Mouse (Mus musculus) testis, postnatal 10 days (tissue): ENCODE measurements at regions not wholly inside any gene's neighbourhood (a gene's known extent, or its start where the extent isn't known, plus 50 kb on each side); places are given as distances from the start of the nearest gene placed in this dataset.
"Not testable (repeated sequence)": the region's sequence is repeated elsewhere in the genome, so short reads cannot be mapped to it uniquely, and the experiment has no call there.

Source experiments
- DNase-seq: peaks from one replicate; pipeline ENCODE4 v3.0.0; 2021; ENCODE audit warnings: low spot score

GRCm38 (mm10) chr2:84042793-84043192, 52.4 kb downstream of the Gm13691 start:
- DNase-seq: no peak

GRCm38 (mm10) chr2:84048398-84049140, 58.2 kb downstream of the Gm13691 start:
- no peak for DNase-seq

DNA sequence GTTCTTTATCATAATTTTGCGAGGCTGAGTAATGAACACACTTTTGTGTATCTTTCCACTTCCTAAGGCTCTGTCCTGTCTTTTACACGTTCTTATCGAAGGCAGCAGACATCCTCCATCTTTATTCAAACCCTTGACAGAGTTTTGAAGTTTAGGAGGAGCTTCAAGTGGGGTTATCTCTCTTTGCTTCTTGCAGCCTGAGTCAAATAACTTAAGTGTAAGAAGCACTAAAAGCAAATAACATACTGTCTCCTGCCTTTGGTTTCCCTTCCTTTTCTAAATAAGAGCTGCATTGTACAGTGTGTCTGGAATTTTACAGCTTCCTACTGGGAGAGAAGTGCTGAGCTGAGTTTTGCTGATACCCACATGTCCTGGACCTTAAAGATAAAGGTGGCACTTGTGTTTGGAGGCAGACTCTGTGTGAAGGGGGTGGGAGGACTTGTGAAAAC, 61.6 kb downstream of the Gm13691 start:
- DNase-seq: no peak

- DNase-seq: no peak
These were observed 68.9 kb downstream of the Gm13691 start for GRCm38 (mm10) chr2:84059246-84059645.

DNA sequence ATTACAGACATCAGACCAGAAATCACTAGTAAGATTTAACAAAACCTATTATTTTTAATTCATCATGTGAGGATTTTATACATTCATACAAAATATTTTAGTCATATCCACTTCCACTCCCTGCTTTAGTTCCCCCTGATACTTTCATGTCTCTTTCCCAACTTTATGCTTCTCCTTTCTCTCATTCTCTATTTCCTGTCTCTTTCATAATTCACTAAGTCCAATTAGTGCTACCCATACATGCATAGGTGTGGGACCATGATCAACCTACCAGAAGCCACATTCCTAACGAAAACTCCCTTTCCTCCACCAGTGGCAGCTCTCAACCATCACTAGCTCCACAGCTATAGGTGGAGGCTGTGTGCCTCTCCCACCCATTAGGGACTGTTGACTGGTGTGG, 70.9 kb downstream of the Gm13691 start:
- no peak for DNase-seq

GRCm38 (mm10) chr2:84064371-84064770, 74.0 kb downstream of the Gm13691 start:
- DNase-seq: no peak

GRCm38 (mm10) chr2:84065061-84065460, 74.7 kb downstream of the Gm13691 start:
- no peak for DNase-seq

DNA sequence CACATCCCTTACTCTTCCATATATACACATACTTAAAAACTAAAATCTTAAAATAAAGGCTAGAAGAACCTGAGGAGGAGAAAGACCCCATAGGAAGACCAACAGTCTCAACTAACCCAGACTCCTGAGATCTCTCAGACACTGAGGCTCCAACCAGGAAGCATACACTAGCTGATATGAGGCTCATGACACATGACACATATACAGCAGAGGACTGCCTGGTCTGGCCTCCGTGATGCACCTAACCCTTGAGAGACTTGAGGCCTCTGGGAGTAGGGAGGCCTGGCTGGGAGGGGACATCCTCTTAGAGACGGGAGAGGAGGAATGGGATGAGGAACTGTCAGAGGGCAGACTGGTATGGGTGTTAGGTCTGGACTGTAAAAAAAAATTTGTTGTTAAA, 75.4 kb downstream of the Gm13691 start:
- DNase-seq: no peak

- no peak for DNase-seq
These were observed 75.9 kb downstream of the Gm13691 start for GRCm38 (mm10) chr2:84066151-84066693.

DNA sequence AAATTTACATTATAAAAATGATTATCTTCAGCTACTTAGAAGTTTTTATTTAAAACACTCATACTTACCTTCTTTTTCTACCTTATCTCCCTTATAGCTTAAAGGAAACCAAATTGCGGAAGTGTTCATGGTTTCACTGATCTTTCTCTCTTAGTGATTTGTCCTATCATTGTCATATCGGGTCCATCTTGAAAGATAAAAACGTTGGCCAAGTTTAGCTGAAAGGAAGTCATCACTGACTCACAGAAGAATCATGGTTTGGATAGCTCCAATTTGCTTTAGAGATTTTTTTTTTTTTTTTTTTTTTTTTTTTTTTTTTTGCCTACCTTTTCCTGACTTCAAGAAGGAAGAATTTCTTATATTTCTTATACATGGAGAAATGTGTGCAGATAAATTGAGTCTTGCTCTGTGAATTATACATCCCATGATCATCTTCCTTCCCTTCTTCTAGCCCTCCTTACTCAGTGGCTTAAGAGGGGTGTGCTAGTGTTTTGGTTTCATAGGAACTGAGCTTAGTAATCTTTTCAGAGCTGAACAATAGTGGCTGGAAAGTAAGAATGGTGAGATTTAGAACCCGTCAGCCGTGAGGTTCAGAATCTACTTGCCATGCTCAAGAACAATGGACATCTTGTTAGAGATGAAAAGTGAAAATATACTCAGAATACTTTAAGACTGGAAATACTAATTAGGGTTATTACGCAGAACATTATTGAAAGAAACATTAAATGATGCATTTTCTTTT, 76.6 kb downstream of the Gm13691 start:
- DNase-seq: no peak

GRCm38 (mm10) chr2:84068617-84069016, 78.3 kb downstream of the Gm13691 start:
- no peak for DNase-seq

DNA sequence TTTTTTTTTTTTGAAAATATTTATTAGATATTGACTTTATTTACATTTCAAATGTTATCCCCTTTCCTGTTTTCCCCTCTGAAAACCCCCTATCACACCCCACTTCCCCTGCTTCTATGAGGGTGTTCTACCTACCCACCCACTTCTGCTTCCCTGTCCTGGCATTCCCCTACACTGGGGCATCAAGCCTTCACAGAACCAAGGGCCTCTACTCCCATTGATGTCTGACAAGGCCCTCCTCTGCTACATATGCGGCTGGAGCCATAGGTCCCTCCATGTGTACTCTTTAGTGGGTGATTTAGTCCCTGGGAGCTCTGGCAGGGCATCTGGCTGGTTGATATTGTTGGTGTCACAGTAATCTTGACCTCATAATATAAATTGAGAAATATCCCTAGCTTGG, 79.1 kb downstream of the Gm13691 start:
- DNase-seq: not testable (repeated sequence)

DNA sequence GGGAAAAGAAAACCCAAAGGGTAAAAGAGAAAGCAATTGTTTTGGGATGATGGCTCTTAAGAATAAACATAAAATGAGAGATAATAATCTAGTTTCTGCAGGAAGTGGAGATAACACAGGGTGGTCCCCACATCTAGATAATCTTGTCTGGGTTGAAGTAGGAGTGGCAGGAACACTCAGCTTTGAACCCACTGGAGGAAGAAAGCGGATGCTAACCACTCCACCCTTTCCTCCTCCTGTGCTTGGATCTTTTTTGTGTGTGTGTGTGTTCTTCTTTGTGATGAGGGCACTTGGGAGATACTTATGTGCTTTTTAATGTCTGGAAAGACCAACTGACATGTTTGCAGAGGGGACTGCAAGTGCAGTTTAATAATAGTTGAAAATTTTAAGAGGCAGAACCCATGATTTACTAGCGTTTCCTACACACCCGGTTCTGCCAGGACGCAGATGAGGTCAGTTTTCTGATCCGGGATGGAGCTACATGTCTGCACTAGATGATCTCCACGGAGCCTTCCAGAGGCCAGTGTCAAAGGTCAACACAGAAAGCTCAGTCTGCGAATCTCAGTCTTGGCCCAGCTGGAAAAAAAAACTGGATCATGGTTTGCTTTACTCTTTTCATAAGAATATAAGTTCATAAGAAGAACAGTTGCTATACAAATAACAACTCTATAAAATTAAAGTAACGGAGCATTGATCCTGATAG, 82.7 kb downstream of the Gm13691 start:
- DNase-seq: no peak

GRCm38 (mm10) chr2:84075944-84076343, 85.6 kb downstream of the Gm13691 start:
- no peak for DNase-seq

DNA sequence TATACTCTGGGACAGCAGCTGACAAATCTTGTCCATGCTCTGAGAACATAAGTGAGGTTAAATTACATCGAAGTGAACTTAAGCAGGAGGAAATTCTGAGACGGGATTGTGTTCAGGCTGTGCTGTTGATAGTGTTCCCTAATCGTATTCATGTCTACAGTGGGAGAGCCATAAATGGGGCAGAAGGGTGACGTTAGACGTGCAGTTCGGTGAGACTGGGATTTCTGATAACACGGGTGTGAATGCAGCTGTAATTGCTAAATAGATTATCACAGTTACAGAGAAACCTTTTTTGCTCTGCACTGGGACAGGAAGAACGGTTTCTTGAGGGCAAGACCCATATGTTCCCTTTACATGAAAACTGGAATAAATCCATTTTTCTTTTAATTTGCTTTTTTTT, 88.9 kb downstream of the Gm13691 start:
- DNase-seq: no peak

- no peak for DNase-seq
These were observed 89.9 kb downstream of the Gm13691 start for GRCm38 (mm10) chr2:84080228-84080627.

DNA sequence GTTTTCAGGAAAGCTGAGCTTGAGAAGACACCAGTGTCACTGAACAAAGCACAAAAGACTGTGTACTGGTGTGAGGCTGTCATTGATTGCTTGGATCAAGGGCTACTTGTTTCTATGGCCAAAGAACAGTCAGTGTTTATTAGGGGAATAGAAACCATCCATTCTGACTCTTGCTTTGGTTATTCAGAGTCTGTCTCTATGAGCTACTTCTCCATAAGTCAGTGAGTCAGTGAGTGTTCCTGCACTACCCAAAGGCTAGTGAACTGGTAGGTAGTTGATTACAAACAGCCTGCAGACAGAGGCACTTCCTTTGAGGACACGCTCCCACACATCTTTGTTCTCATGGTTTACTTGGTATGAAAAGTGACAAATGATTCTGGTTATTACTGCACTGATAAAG, 104.4 kb downstream of the Gm13691 start:
- no peak for DNase-seq

GRCm38 (mm10) chr2:84098746-84099145, 108.4 kb downstream of the Gm13691 start:
- no peak for DNase-seq

- no peak for DNase-seq
These were observed 123.2 kb downstream of the Gm13691 start for GRCm38 (mm10) chr2:84113562-84113961.

GRCm38 (mm10) chr2:84119839-84120238, 129.5 kb downstream of the Gm13691 start:
- no peak for DNase-seq

DNA sequence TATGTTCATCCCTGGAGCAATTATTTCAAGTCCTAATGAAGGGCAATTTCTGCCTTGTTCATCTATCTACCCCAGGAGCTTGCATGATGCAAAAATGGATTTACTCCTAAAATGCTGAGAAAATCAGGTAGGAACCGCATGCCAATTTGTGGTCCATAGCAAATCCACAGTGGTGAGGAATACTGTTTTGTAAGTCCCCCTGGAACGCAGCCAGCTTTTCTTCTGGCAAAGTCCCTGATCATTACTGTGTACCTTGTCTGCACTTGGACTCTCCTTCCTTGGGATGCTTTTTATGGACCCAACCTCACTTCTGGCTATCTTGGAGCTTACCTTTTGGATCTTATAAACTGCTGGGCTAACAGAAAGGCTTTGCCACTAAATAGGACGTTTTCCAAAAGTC, 137.2 kb downstream of the Gm13691 start:
- no peak for DNase-seq

DNA sequence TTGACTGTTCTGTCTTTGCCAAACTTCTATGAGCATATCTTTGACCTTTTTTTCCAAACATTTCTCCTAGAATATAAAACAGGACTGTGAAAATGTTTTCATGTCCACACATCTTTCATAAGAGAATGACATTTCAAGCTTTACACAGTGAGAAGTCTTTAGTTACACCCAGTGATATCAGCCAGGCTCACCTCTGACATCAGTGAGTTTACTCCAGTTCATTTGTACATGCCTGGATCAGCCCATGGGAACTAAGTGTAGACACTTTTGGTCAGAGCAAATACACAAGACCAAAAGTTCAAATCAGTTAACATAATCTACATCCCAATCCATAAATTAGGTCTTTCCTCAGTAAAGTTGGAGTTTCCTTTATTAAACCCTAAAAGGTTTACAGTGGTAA, 171.4 kb downstream of the Gm13691 start:
- no peak for DNase-seq

DNA sequence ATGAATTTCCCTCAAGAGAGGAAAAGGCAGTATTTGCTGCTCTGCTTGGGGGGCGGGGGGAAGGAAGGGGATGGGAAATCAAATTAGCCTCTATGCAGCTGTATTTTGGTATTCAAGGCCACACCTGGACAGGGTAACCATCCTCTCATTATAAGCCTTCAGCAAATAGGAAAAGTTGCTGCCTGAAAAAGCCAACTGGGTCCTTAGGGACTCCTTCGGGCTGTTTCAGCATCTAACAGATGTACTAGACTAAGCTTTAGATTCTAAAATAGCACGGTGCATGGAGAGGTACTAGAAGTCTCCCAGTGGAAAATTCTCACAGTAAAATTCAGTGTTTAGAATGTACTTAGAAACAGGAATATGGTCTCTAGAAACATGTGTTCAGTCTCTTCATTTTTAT, 183.1 kb downstream of the Gm13691 start:
- no peak for DNase-seq
